Mouse (Mus musculus) kidney, embryonic 16.5 days (tissue): ENCODE data around the gene Cdk5r2. TPM values are rescaled to one million over a fixed set of nuclear protein-coding genes. Genes with fewer than 3 reads are reported as not detected.
A peak's percentile ranks its signal among the peaks of the same experiment; 100 is the strongest.

ENCODE experiments used
- ATAC-seq: fragments of 200-750 bp; cut with Nextera tagmentation; 2 replicates; pipeline ENCODE4 v1.8.0; 2017; ENCODE audit warnings: moderate TSS enrichment; ENCODE audit not compliant: low FRiP score, low TSS enrichment
- H3K27ac ChIP-seq: fragments of 300-500 bp; sonication (generic); 2 replicates; pipeline ENCODE4 v1.5.1; 2014; ENCODE audit warnings: low read length
- H3K27me3 ChIP-seq: fragments of 300-500 bp; sonication (generic); 2 replicates; pipeline ENCODE4 v1.6.1; 2014; ENCODE audit warnings: low read length, control low read depth, mixed read lengths; ENCODE audit not compliant: insufficient read depth
- H3K36me3 ChIP-seq: fragments of 300-500 bp; sonication (generic); 2 replicates; pipeline ENCODE4 v1.6.1; 2014; ENCODE audit warnings: low read length, control low read depth, mixed read lengths; ENCODE audit not compliant: insufficient read depth
- H3K4me1 ChIP-seq: fragments of 300-500 bp; sonication (generic); 2 replicates; pipeline ENCODE4 v1.6.1; 2014; ENCODE audit warnings: low read length, control low read depth, mixed read lengths; ENCODE audit not compliant: insufficient read depth
- H3K4me2 ChIP-seq: fragments of 300-500 bp; sonication (generic); replicated peaks from 2 replicates; pipeline ENCODE4 v1.6.1; 2014; ENCODE audit warnings: low read depth, low read length
- H3K4me3 ChIP-seq: fragments of 300-500 bp; sonication (generic); 2 replicates; pipeline ENCODE4 v1.5.1; 2014; ENCODE audit warnings: mild to moderate bottlenecking, low read length
- H3K9ac ChIP-seq: fragments of 300-500 bp; sonication (generic); replicated peaks from 2 replicates; pipeline ENCODE4 v1.6.1; 2014; ENCODE audit warnings: low read length
- H3K9me3 ChIP-seq: fragments of 300-500 bp; sonication (generic); 2 replicates; pipeline ENCODE4 v1.6.1; 2016; ENCODE audit warnings: low read length, control low read depth
- WGBS: fragments of 180-500 bp; shearing (Covaris S2); extraction: QIAGEN DNeasy Blood & Tissue Kit; methylation state at CpG from one replicate; pipeline ENCODE4 v1.1.7; 2014; 5-methylcytosine and 5-hydroxymethylcytosine counted together
- polyA plus RNA-seq: library from polyadenylated mRNA; unstranded; fragments of >200 nt; fragmentation: Nextera tagmentation; extraction: Ambion mirVana; gene quantifications from 2 replicates; pipeline ENCODE4 v1.2.1, GENCODE M21; 2015

The Cdk5r2 gene
- polyA plus RNA-seq, 1 experiment from 2014 or later, result not detected

GRCm38 (mm10) chr1:74884196-74885141 lies 29.7 kb downstream of the Cdk5r2 start:
- Histone ChIP-seq H3K27me3 (peaks cover 88% of the 10 kb centered on the region), H3K9ac (no peak overlapping the region), H3K4me1 (peaks cover 26% of the 10 kb centered on the region), H3K27ac (no peak overlapping the region), H3K36me3 (no peaks in the 10 kb centered on the region), H3K9me3 (no peaks in the 10 kb centered on the region), H3K4me2 (peak overlapping the region; percentile 57), H3K4me3 (peak overlapping the region; percentile 38)
- ATAC-seq, result no peak
- WGBS, result under 1% methylated on average over 57 of the region's 57 CpGs

DNA sequence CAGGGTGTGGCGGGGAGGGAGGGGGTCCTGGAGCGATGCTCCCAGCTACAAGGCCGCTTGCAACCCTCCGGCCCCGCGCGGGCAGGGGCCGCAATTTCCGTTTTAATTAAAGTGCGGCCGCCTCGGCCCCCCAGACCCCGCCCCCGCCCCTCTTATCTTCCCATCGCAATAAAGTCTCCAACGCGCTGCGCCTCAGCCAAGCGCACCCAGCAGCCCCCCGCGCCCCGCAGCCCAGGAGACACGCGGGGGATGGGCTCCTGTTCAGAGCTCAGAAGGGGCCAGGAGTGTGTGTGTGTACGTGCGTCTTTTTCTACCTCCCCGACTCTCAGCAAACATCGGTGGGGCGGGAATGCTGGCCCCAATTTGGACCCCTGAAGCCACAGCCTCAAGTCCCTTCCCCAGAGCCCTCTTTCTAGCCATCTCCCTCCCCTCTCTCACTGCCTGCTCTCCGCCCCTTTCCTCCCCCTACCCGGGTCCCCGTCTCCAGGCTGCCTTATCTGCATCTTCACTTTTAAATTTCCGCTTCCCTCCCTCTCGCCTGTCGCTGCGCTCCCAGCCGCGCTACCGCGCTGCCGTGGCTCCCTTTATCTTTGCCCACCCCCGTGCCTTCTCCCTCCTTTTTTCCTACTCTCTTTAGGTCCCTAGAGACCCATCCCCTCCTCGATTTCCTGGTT lies 30.8 kb downstream of the Cdk5r2 start, which contains the start of gene Fev:
Gene Fev, minus strand, starts transcription at position 51 of the 674 bp plus-strand sequence.
- Histone ChIP-seq H3K9ac (no peak within 1 kb of the TSS), H3K4me2 (peak within 1 kb of the TSS; percentile 57), H3K27me3 (peaks cover 91% of the 10 kb centered on the region), H3K4me3 (peak within 1 kb of the TSS; percentile 38), H3K27ac (no peak within 1 kb of the TSS), H3K36me3 (no peaks in the 10 kb centered on the region), H3K9me3 (no peaks in the 10 kb centered on the region), H3K4me1 (peaks cover 26% of the 10 kb centered on the region)
- WGBS, result 0% methylated on average over 43 of the region's 43 CpGs
- ATAC-seq, result no peak; the same call in 1 of the 2 replicates

DNA sequence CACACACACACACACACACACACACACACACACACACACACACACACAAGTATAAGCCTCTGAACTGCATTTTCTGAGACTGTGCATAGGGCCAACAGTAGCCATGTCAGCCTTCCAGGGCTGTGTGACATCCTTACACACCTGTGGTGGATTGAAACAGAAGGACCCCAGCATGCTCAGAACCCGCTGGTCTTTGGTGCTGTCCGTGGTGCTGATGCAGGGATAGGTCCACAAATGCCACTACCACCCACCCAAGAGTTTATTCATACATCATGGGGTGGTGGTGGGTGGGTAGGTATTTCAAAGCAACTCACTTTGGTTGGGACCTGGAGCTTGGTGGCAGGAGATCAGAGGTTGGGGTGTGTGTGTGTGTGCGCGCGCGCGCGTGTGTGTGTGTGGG lies 36.8 kb downstream of the Cdk5r2 start:
- ATAC-seq, result no peak
- no peak overlapping the region for H3K27ac ChIP-seq
- H3K4me2 ChIP-seq, result no peak overlapping the region
- H3K4me1 ChIP-seq, result peaks cover 5% of the 10 kb centered on the region; the same call in 1 of the 2 replicates
- WGBS, result 0% methylated on average over 2 of the region's 8 CpGs
- peaks cover 88% of the 10 kb centered on the region for H3K27me3 ChIP-seq
- no peak overlapping the region for H3K9ac ChIP-seq
- H3K9me3 ChIP-seq, result no peaks in the 10 kb centered on the region
- H3K4me3 ChIP-seq, result no peak overlapping the region
- no peaks in the 10 kb centered on the region for H3K36me3 ChIP-seq

GRCm38 (mm10) chr1:74892351-74893133 lies 37.8 kb downstream of the Cdk5r2 start:
- ATAC-seq, result no peak
- 1% methylated on average over 39 of the region's 39 CpGs for WGBS
- no peaks in the 10 kb centered on the region for H3K9me3 ChIP-seq
- peaks cover 88% of the 10 kb centered on the region for H3K27me3 ChIP-seq
- H3K36me3 ChIP-seq, result no peaks in the 10 kb centered on the region
- no peak overlapping the region; the same call in 1 of the 2 replicates for H3K4me3 ChIP-seq
- no peak overlapping the region for H3K27ac ChIP-seq
- H3K4me1 ChIP-seq, result peaks cover 5% of the 10 kb centered on the region; the same call in 1 of the 2 replicates
- H3K9ac ChIP-seq, result no peak overlapping the region
- H3K4me2 ChIP-seq, result no peak overlapping the region

- Histone ChIP-seq H3K9ac (no peak within 1 kb of the TSS), H3K4me1 (peaks cover 5% of the 10 kb centered on the region; the same call in 1 of the 2 replicates), H3K27me3 (peaks cover 90% of the 10 kb centered on the region), H3K27ac (no peak within 1 kb of the TSS), H3K4me2 (no peak within 1 kb of the TSS; the same call in 1 of the 2 replicates), H3K4me3 (no peak within 1 kb of the TSS; the same call in 1 of the 2 replicates), H3K36me3 (no peaks in the 10 kb centered on the region), H3K9me3 (no peaks in the 10 kb centered on the region)
- no peak for ATAC-seq
- 3% methylated on average over 25 of the region's 25 CpGs for WGBS
Observed at GRCm38 (mm10) chr1:74893134-74893855, 38.6 kb downstream of the Cdk5r2 start, which contains the start of gene Cryba2. Cryba2 (minus strand) TSS chr1:74893143.

DNA sequence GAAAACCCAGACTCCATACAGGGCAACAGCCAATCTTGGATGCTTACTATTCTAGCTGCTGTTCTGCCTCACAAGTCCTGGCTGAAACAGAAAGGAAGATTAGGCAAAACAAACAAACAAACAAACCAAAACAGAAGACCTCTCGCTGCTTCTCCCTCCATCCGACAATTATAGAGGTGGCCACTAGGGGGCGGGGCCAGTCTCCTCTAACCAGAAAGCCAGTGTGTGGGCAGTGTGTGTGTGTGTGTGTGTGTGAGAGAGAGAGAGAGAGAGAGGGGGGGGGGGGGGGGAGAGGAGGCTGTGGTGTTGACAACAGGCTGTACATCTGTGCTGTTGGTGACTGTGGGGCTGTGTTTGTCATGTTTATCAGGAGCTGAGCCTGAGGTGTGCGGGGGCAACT lies 40.2 kb downstream of the Cdk5r2 start:
- H3K9ac ChIP-seq, result no peak overlapping the region
- no peak overlapping the region for H3K4me3 ChIP-seq
- no peaks in the 10 kb centered on the region for H3K9me3 ChIP-seq
- WGBS, result 17% methylated on average over 4 of the region's 4 CpGs
- ATAC-seq, result no peak
- H3K4me2 ChIP-seq, result no peak overlapping the region
- H3K27me3 ChIP-seq, result peaks cover 96% of the 10 kb centered on the region
- no peak overlapping the region for H3K27ac ChIP-seq
- no peaks in the 10 kb centered on the region for H3K36me3 ChIP-seq
- peaks cover 5% of the 10 kb centered on the region; the same call in 1 of the 2 replicates for H3K4me1 ChIP-seq

GRCm38 (mm10) chr1:74897976-74898375 lies 43.2 kb downstream of the Cdk5r2 start:
- H3K27me3 ChIP-seq, result peaks cover 96% of the 10 kb centered on the region
- no peaks in the 10 kb centered on the region for H3K9me3 ChIP-seq
- H3K27ac ChIP-seq, result no peak overlapping the region
- peaks cover 9% of the 10 kb centered on the region for H3K4me1 ChIP-seq
- ATAC-seq, result no peak
- H3K4me2 ChIP-seq, result no peak overlapping the region
- no peak overlapping the region for H3K9ac ChIP-seq
- no peak overlapping the region for H3K4me3 ChIP-seq
- no peaks in the 10 kb centered on the region for H3K36me3 ChIP-seq
- under 1% methylated on average over 7 of the region's 7 CpGs for WGBS

GRCm38 (mm10) chr1:74898656-74899431 lies 44.1 kb downstream of the Cdk5r2 start:
- peaks cover 95% of the 10 kb centered on the region for H3K27me3 ChIP-seq
- 7% methylated on average over 8 of the region's 10 CpGs for WGBS
- H3K27ac ChIP-seq, result no peak overlapping the region
- H3K9ac ChIP-seq, result no peak overlapping the region
- no peak overlapping the region for H3K4me2 ChIP-seq
- no peak overlapping the region for H3K4me3 ChIP-seq
- H3K9me3 ChIP-seq, result no peaks in the 10 kb centered on the region
- H3K36me3 ChIP-seq, result no peaks in the 10 kb centered on the region
- H3K4me1 ChIP-seq, result peaks cover 6% of the 10 kb centered on the region; the same call in 1 of the 2 replicates
- ATAC-seq, result no peak
